Mouse (Mus musculus) heart, postnatal 0 days (tissue): Measurements from ENCODE around the gene Cwc15.

Experiments
- CTCF ChIP-seq: IDR thresholded peaks from 2 replicates; pipeline ENCODE4 v1.5.1; 2016; ENCODE audit warnings: antibody characterized with exemption, control low read depth, low read depth
- EP300 ChIP-seq: IDR thresholded peaks from 2 replicates; pipeline ENCODE4 v1.6.1; 2016; ENCODE audit warnings: antibody characterized with exemption, low read depth

DNA sequence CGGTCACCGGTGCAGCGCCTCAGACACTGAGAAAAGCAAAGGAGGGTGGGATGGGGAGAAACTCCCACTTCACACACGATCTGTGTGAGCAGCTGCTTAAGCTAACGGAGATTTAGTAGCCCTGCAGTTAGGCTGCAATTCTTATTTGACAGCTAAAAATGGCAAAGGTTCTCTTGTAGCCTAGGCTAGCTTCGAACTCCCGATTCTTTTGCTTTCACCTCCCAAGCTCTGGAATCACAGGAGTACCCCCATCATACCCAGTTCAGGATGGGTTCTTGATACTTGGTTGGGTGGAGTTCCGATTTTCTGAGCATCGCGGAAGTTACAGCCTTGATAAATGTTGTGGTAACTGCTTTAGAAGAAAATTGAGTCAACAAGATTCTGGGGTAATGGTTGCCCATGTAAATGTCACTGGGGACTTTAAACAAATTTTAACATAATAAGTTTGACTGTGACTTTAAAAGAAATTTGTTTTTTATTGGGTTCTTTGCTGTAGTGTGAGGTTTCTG, 553 bp downstream of the Cwc15 start:
- TF ChIP-seq CTCF (no peak), EP300 (no peak)
